Mouse (Mus musculus): ENCODE data around the gene Dao. TPM values are rescaled to one million over a fixed set of nuclear protein-coding genes. Genes with fewer than 3 reads are reported as not detected.

Gene Dao
- polyA plus RNA-seq, 1 experiment: 0.06 TPM

GRCm38 (mm10) chr5:113992339-113992831 is 11.1 kb upstream of the Dao start:
- H3K27ac ChIP-seq (ENCODE audit: control insufficient read depth, insufficient read depth, low read depth, low read length): no peak overlapping the region; the same call in 1 of the 2 replicates
- H3K4me1 ChIP-seq (ENCODE audit: control insufficient read depth, insufficient read depth, low read length): peaks cover 7% of the 10 kb centered on the region
- no peaks in the 10 kb centered on the region for H3K36me3 ChIP-seq (ENCODE audit: control insufficient read depth, insufficient read depth, low read length)
- H3K27me3 ChIP-seq (ENCODE audit: control insufficient read depth, insufficient read depth, low read length): no peaks in the 10 kb centered on the region
- TF ChIP-seq CTCF (IDR thresholded peaks at IDR 0.05; ENCODE audit: control insufficient read depth, insufficient read depth, insufficient replicate concordance, low read depth, low read length) (no peak), POLR2A (IDR thresholded peaks at IDR 0.05; ENCODE audit: control insufficient read depth, low read depth, low read length) (no peak)
- H3K4me3 ChIP-seq (ENCODE audit: control insufficient read depth, low read depth, low read length): peak overlapping the region; percentile 91; the same call in 1 of the 2 replicates

- H3K36me3 ChIP-seq (ENCODE audit: control insufficient read depth, insufficient read depth, low read length): no peaks in the 10 kb centered on the region
- H3K27me3 ChIP-seq (ENCODE audit: control insufficient read depth, insufficient read depth, low read length): no peaks in the 10 kb centered on the region
- peak overlapping the region; percentile 91 for H3K4me3 ChIP-seq (ENCODE audit: control insufficient read depth, low read depth, low read length)
- TF ChIP-seq POLR2A (IDR thresholded peaks at IDR 0.05; ENCODE audit: control insufficient read depth, low read depth, low read length) (no peak), CTCF (IDR thresholded peaks at IDR 0.05; ENCODE audit: control insufficient read depth, insufficient read depth, insufficient replicate concordance, low read depth, low read length) (no peak)
- H3K4me1 ChIP-seq (ENCODE audit: control insufficient read depth, insufficient read depth, low read length): peaks cover 7% of the 10 kb centered on the region
- H3K27ac ChIP-seq (ENCODE audit: control insufficient read depth, insufficient read depth, low read depth, low read length): peak overlapping the region; percentile 56
Observed at GRCm38 (mm10) chr5:113993031-113993486, 10.4 kb upstream of the Dao start.

GRCm38 (mm10) chr5:113993487-113994465 is 9.7 kb upstream of the Dao start, which contains the start of gene Ssh1:
Gene Ssh1, minus strand, starts transcription at chr5:113993894.
- Histone ChIP-seq H3K27me3 (ENCODE audit: control insufficient read depth, insufficient read depth, low read length) (no peaks in the 10 kb centered on the region), H3K27ac (ENCODE audit: control insufficient read depth, insufficient read depth, low read depth, low read length) (peak within 1 kb of the TSS; percentile 83), H3K36me3 (ENCODE audit: control insufficient read depth, insufficient read depth, low read length) (no peaks in the 10 kb centered on the region), H3K4me1 (ENCODE audit: control insufficient read depth, insufficient read depth, low read length) (peaks cover 7% of the 10 kb centered on the region), H3K4me3 (ENCODE audit: control insufficient read depth, low read depth, low read length) (peak within 1 kb of the TSS; percentile 91)
- TF ChIP-seq POLR2A (IDR thresholded peaks at IDR 0.05; ENCODE audit: control insufficient read depth, low read depth, low read length) (no peak), CTCF (IDR thresholded peaks at IDR 0.05; ENCODE audit: control insufficient read depth, insufficient read depth, insufficient replicate concordance, low read depth, low read length) (no peak)

GRCm38 (mm10) chr5:113996458-113996857 is 7.0 kb upstream of the Dao start:
- Histone ChIP-seq H3K4me3 (ENCODE audit: control insufficient read depth, low read depth, low read length) (no peak overlapping the region), H3K4me1 (ENCODE audit: control insufficient read depth, insufficient read depth, low read length) (peaks cover 7% of the 10 kb centered on the region), H3K27me3 (ENCODE audit: control insufficient read depth, insufficient read depth, low read length) (no peaks in the 10 kb centered on the region), H3K27ac (ENCODE audit: control insufficient read depth, insufficient read depth, low read depth, low read length) (no peak overlapping the region), H3K36me3 (ENCODE audit: control insufficient read depth, insufficient read depth, low read length) (no peaks in the 10 kb centered on the region)
- TF ChIP-seq CTCF (IDR thresholded peaks at IDR 0.05; ENCODE audit: control insufficient read depth, insufficient read depth, insufficient replicate concordance, low read depth, low read length): no peak
- no peak for TF ChIP-seq POLR2A (IDR thresholded peaks at IDR 0.05; ENCODE audit: control insufficient read depth, low read depth, low read length)

- Histone ChIP-seq H3K4me1 (ENCODE audit: control insufficient read depth, insufficient read depth, low read length) (no peaks in the 10 kb centered on the region), H3K36me3 (ENCODE audit: control insufficient read depth, insufficient read depth, low read length) (no peaks in the 10 kb centered on the region), H3K27ac (ENCODE audit: control insufficient read depth, insufficient read depth, low read depth, low read length) (no peak overlapping the region), H3K27me3 (ENCODE audit: control insufficient read depth, insufficient read depth, low read length) (no peaks in the 10 kb centered on the region), H3K4me3 (ENCODE audit: control insufficient read depth, low read depth, low read length) (no peak overlapping the region)
- TF ChIP-seq CTCF (IDR thresholded peaks at IDR 0.05; ENCODE audit: control insufficient read depth, insufficient read depth, insufficient replicate concordance, low read depth, low read length) (no peak), POLR2A (IDR thresholded peaks at IDR 0.05; ENCODE audit: control insufficient read depth, low read depth, low read length) (no peak)
Observed at GRCm38 (mm10) chr5:113999382-113999781, 4.1 kb upstream of the Dao start.

- H3K4me3 ChIP-seq (ENCODE audit: control insufficient read depth, low read depth, low read length): no peak overlapping the region
- TF ChIP-seq CTCF (IDR thresholded peaks at IDR 0.05; ENCODE audit: control insufficient read depth, insufficient read depth, insufficient replicate concordance, low read depth, low read length) (no peak), POLR2A (IDR thresholded peaks at IDR 0.05; ENCODE audit: control insufficient read depth, low read depth, low read length) (no peak)
Observed at GRCm38 (mm10) chr5:114004573-114004972, 1.1 kb downstream of the Dao start.

GRCm38 (mm10) chr5:114005100-114005499 is 1.6 kb downstream of the Dao start:
- no peaks in the 10 kb centered on the region for H3K36me3 ChIP-seq (ENCODE audit: control insufficient read depth, insufficient read depth, low read length)
- no peaks in the 10 kb centered on the region for H3K27me3 ChIP-seq (ENCODE audit: control insufficient read depth, insufficient read depth, low read length)
- no peak overlapping the region for H3K4me3 ChIP-seq (ENCODE audit: control insufficient read depth, low read depth, low read length)
- H3K27ac ChIP-seq (ENCODE audit: control insufficient read depth, insufficient read depth, low read depth, low read length): no peak overlapping the region
- no peak for TF ChIP-seq POLR2A (IDR thresholded peaks at IDR 0.05; ENCODE audit: control insufficient read depth, low read depth, low read length)
- no peak for TF ChIP-seq CTCF (IDR thresholded peaks at IDR 0.05; ENCODE audit: control insufficient read depth, insufficient read depth, insufficient replicate concordance, low read depth, low read length)
- peaks cover 4% of the 10 kb centered on the region for H3K4me1 ChIP-seq (ENCODE audit: control insufficient read depth, insufficient read depth, low read length)

More at GRCm38 (mm10) chr5:114004573-114004972, 1.1 kb downstream of the Dao start:
- H3K4me1 ChIP-seq (ENCODE audit: control insufficient read depth, insufficient read depth, low read length): peaks cover under 1% of the 10 kb centered on the region
- no peaks in the 10 kb centered on the region for H3K27me3 ChIP-seq (ENCODE audit: control insufficient read depth, insufficient read depth, low read length)
- H3K36me3 ChIP-seq (ENCODE audit: control insufficient read depth, insufficient read depth, low read length): no peaks in the 10 kb centered on the region
- no peak overlapping the region for H3K27ac ChIP-seq (ENCODE audit: control insufficient read depth, insufficient read depth, low read depth, low read length)

Measured in testis, adult 2 months (tissue).